Mouse (Mus musculus): ENCODE measurements around the gene Vgf. TPM values are rescaled to one million over a fixed set of nuclear protein-coding genes. Genes with fewer than 3 reads are reported as not detected.

Gene Vgf
- total and polyA plus RNA-seq, 3 experiments = 0.38 TPM; not detected in 2

DNA sequence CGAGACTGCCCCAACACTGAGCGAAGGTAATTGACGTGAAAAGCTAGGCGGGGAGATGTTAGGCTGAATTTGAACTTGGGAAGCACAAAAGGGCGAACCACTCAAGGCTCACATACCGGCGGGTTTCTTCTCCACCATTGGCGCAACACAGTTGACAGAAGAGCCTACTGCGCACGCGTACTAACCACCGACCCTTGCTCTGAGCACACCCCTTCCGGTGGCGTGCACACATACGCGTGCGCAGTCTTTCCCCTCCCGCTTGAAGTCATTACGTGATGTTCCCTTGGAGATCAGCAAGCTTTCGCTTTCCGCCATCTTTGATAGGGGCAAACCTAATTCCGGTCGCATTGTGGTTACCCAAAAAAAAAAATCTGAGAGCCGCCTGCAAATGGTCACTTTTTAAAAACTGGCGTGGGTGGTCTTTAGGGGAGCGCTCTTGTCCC is 39.5 kb upstream of the Vgf start, which contains the start of gene Plod3 (continued):
- no peak for TF ChIP-seq UBTF (IDR thresholded peaks at IDR 0.05; ENCODE audit: low read depth, low read length)
- TF ChIP-seq ETS1 (conservative IDR thresholded peaks at IDR 0.05; ENCODE audit: low read depth, low read length) = 0 out of 2 replicates have a peak, but pooled peaks have one; percentile 4
- peak; percentile 89 for TF ChIP-seq BHLHE40 (IDR thresholded peaks at IDR 0.05; ENCODE audit: low read depth, low read length)
- TF ChIP-seq IRF4 (IDR thresholded peaks at IDR 0.05; ENCODE audit: low read depth, low read length) = no peak; the same call in 1 of the 2 replicates
- no peak for TF ChIP-seq EP300 (IDR thresholded peaks at IDR 0.05; ENCODE audit: low read length)
- no peak for TF ChIP-seq MAZ (IDR thresholded peaks at IDR 0.05; ENCODE audit: low read depth, low read length)
- TF ChIP-seq E2F4 (IDR thresholded peaks at IDR 0.05; ENCODE audit: insufficient replicate concordance, low read depth, low read length) = 0 out of 2 replicates have a peak, but pooled peaks have one; percentile 33
- TF ChIP-seq ELF1 (IDR thresholded peaks at IDR 0.05; ENCODE audit: low read depth, low read length) = peak; percentile 88
- peak; percentile 39; the same call in 1 of the 2 replicates for TF ChIP-seq ZMIZ1 (IDR thresholded peaks at IDR 0.05; ENCODE audit: low read depth, low read length)
- no peak for TF ChIP-seq MAFK (IDR thresholded peaks at IDR 0.05; ENCODE audit: insufficient replicate concordance, low read length)
- TF ChIP-seq USF2 (conservative IDR thresholded peaks at IDR 0.05; ENCODE audit: low read depth, low read length) = no peak
- peak; percentile 95 for TF ChIP-seq NRF1 (IDR thresholded peaks at IDR 0.05; ENCODE audit: low read depth, low read length)
- TF ChIP-seq RCOR1 (conservative IDR thresholded peaks at IDR 0.05; ENCODE audit: low read depth, low read length) = no peak
- TF ChIP-seq HCFC1 (IDR thresholded peaks at IDR 0.05; ENCODE audit: low read depth, low read length) = peak; percentile 89
- TF ChIP-seq MEF2A (IDR thresholded peaks at IDR 0.05; ENCODE audit: borderline replicate concordance, low read depth, low read length) = peak; percentile 55; the same call in 1 of the 2 replicates
- peak; percentile 90 for TF ChIP-seq MXI1 (IDR thresholded peaks at IDR 0.05; ENCODE audit: low read depth, low read length)
- TF ChIP-seq CHD2 (IDR thresholded peaks at IDR 0.05; ENCODE audit: low read length) = no peak
- TF ChIP-seq USF1 (IDR thresholded peaks at IDR 0.05; ENCODE audit: low read depth, low read length) = no peak
- no peak for TF ChIP-seq PAX5 (IDR thresholded peaks at IDR 0.05; ENCODE audit: low read length)
- TF ChIP-seq RAD21 (IDR thresholded peaks at IDR 0.05; ENCODE audit: low read depth, low read length) = no peak
- TF ChIP-seq ZKSCAN1 (IDR thresholded peaks at IDR 0.05; ENCODE audit: borderline replicate concordance, low read depth, low read length) = no peak
- TF ChIP-seq SMC3 (IDR thresholded peaks at IDR 0.05; ENCODE audit: low read depth, low read length) = no peak

DNA sequence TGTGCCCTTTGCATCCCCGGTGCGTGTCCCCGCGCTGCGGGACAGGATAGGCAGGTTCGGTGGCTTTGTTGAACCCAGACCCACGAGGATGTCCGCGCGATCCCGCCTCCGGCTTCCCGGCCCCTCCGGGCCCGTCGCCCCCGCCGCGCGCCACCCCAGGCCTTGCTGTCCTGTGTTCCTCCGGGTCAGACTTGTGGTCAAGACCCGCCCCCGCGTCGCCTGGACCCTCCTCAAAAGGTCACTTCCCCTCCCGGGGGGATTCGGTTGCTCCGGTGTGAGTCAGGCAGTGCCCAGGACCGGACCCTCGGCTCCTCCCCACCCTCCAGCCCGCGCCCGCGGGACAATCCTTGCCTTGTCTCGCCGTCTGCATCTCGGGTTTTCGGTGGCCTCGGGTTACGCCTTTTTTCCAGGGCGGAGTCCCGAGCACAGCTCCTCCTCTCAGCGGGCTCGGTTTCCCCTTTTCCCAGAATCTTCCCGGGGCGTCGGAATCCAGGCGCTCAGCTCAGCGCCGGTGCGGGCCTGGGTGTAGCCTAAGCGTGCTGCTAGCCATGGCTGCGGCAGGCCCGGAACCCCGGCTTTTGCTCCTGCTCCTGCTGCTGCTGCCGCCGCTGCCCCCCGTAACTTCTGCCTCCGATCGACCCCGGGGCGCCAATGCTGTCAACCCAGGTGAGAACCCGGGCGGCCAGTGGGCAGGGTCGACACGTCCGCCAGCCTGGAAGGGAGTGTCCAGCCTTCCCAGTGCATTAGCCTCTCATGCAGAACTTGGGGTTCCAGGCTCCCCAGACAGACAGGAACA is 38.9 kb upstream of the Vgf start:
- peak overlapping the region; percentile 20 for H3K27ac ChIP-seq (ENCODE audit: insufficient read depth, low read depth)
- peak overlapping the region; percentile 78 for H3K4me2 ChIP-seq (ENCODE audit: insufficient read depth, low read depth, poor library complexity, severe bottlenecking)
- DNase-seq (ENCODE audit: extremely low read depth) = peak; percentile 55
- H3K4me1 ChIP-seq (ENCODE audit: control insufficient read depth in 1 of 2, insufficient read depth in 2 of 2) = peaks cover 5 to 19% of the 10 kb centered on the region in 2 experiments; a peak in 2 of 4 replicates
- H3K79me2 ChIP-seq (replicated peaks; ENCODE audit: control insufficient read depth, extremely low read depth, insufficient read depth, poor library complexity, severe bottlenecking) = peaks cover 2% of the 10 kb centered on the region; the same call in 1 of the 2 replicates
- H3K4me3 ChIP-seq (replicated peaks in 1 of 3; ENCODE audit: low read depth in 2 of 3, low read length in 2 of 3, poor library complexity in 1 of 3) = peak overlapping the region; percentile 80 to 88 (median 82)
- in situ Hi-C loops (cut with MboI; ENCODE audit: low pct_ligation_motif_present, low pct_unique_long_range_greater_than_20kb, low sequenced_read_pairs) (no loop called here), dilution Hi-C loops (cut with MboI; ENCODE audit: extremely low pct_ligation_motif_present, extremely low pct_unique_long_range_greater_than_20kb, low sequenced_read_pairs) (no loop called here)
- H3K9me3 ChIP-seq (replicated peaks; ENCODE audit: low read length) = no peaks in the 10 kb centered on the region
- H3K27me3 ChIP-seq (replicated peaks) = no peaks in the 10 kb centered on the region
- H3K36me3 ChIP-seq (replicated peaks in 1 of 2; ENCODE audit: control insufficient read depth in 1 of 2, insufficient read depth in 1 of 2, low read length in 1 of 2) = peaks cover 41 to 67% of the 10 kb centered on the region in 2 experiments
- TF ChIP-seq NELFE (IDR thresholded peaks at IDR 0.05; ENCODE audit: low read depth, low read length) (peak; percentile 23; the same call in 1 of the 2 replicates), ZC3H11A (IDR thresholded peaks at IDR 0.05; ENCODE audit: low read depth, low read length) (no peak), MYC (IDR thresholded peaks at IDR 0.05; ENCODE audit: low read depth, low read length) (0 out of 2 replicates have a peak, but pooled peaks have one; percentile 2), POLR2A (IDR thresholded peaks at IDR 0.05; ENCODE audit: low read depth, low read length) (peak; percentile 64; the same call in 1 of the 2 replicates), RCOR1 (conservative IDR thresholded peaks at IDR 0.05; ENCODE audit: low read depth, low read length) (no peak), ZNF384 (IDR thresholded peaks at IDR 0.05; ENCODE audit: low read depth, low read length) (no peak), USF2 (conservative IDR thresholded peaks at IDR 0.05; ENCODE audit: low read depth, low read length) (no peak), BHLHE40 (IDR thresholded peaks at IDR 0.05; ENCODE audit: low read depth, low read length) (no peak), ZMIZ1 (IDR thresholded peaks at IDR 0.05; ENCODE audit: low read depth, low read length) (0 out of 2 replicates have a peak, but pooled peaks have one; percentile 36)
- peak overlapping the region; percentile 93 for H3K9ac ChIP-seq (ENCODE audit: insufficient read depth, low read depth)

Data from CH12.LX (cell line).